Mouse (Mus musculus) kidney, embryonic 15.5 days (tissue): ENCODE results near the gene Ncoa6. TPM values are rescaled to one million over a fixed set of nuclear protein-coding genes. Genes with fewer than 3 reads are reported as not detected.

ENCODE experiments used
- ATAC-seq: fragments of 200-750 bp; cut with Nextera tagmentation; replicated peaks from 2 replicates; pipeline ENCODE4 v1.8.0; 2017; ENCODE audit warnings: moderate TSS enrichment; ENCODE audit not compliant: low FRiP score
- H3K27ac ChIP-seq: fragments of 300-500 bp; sonication (generic); 2 replicates; pipeline ENCODE4 v1.5.1; 2015; ENCODE audit warnings: mild to moderate bottlenecking, inconsistent platforms
- H3K27me3 ChIP-seq: fragments of 300-500 bp; sonication (generic); 2 replicates; pipeline ENCODE4 v1.6.1; 2015; ENCODE audit warnings: inconsistent platforms
- H3K36me3 ChIP-seq: fragments of 300-500 bp; sonication (generic); 2 replicates; pipeline ENCODE4 v1.6.1; 2015; ENCODE audit warnings: inconsistent platforms
- H3K4me1 ChIP-seq: fragments of 300-500 bp; sonication (generic); 2 replicates; pipeline ENCODE4 v1.6.1; 2015; ENCODE audit warnings: inconsistent platforms
- H3K4me2 ChIP-seq: fragments of 300-500 bp; sonication (generic); 2 replicates; pipeline ENCODE4 v1.6.1; 2015; ENCODE audit warnings: moderate library complexity, mild to moderate bottlenecking, inconsistent platforms
- H3K4me3 ChIP-seq: fragments of 300-500 bp; sonication (generic); replicated peaks from 2 replicates; pipeline ENCODE4 v1.5.1; 2015; ENCODE audit warnings: mild to moderate bottlenecking, inconsistent platforms
- H3K9ac ChIP-seq: fragments of 300-500 bp; sonication (generic); 2 replicates; pipeline ENCODE4 v1.6.1; 2015; ENCODE audit warnings: mild to moderate bottlenecking, inconsistent platforms
- H3K9me3 ChIP-seq: fragments of 300-500 bp; sonication (generic); replicated peaks from 2 replicates; pipeline ENCODE4 v1.6.1; 2016; ENCODE audit warnings: inconsistent platforms
- WGBS: fragments of 180-500 bp; shearing (Covaris S2); methylation state at CpG from one replicate; pipeline ENCODE4 v1.1.7; 2015; ENCODE audit warnings: mixed read lengths; 5-methylcytosine and 5-hydroxymethylcytosine counted together
- polyA plus RNA-seq: library from polyadenylated mRNA; unstranded; fragments of >200 nt; fragmentation: Nextera tagmentation; extraction: Ambion mirVana; gene quantifications from 2 replicates; pipeline ENCODE4 v1.2.1, GENCODE M21; 2015

The Ncoa6 gene
- polyA plus RNA-seq, 1 experiment from 2014 or later: 18.0 TPM

GRCm38 (mm10) chr2:155404635-155405034, 69.1 kb downstream of the Ncoa6 start:
- H3K27ac ChIP-seq: no peak overlapping the region
- no peak overlapping the region for H3K4me3 ChIP-seq
- peaks cover 83% of the 10 kb centered on the region for H3K36me3 ChIP-seq
- no peaks in the 10 kb centered on the region for H3K4me1 ChIP-seq
- no peaks in the 10 kb centered on the region for H3K9me3 ChIP-seq
- H3K27me3 ChIP-seq: no peaks in the 10 kb centered on the region
- ATAC-seq: no peak
- H3K4me2 ChIP-seq: no peak overlapping the region
- H3K9ac ChIP-seq: no peak overlapping the region
- 92% methylated on average over 1 of the region's 1 CpGs for WGBS

- Histone ChIP-seq H3K4me1 (no peaks in the 10 kb centered on the region), H3K27me3 (no peaks in the 10 kb centered on the region), H3K9ac (no peak overlapping the region), H3K4me3 (no peak overlapping the region), H3K36me3 (peaks cover 71% of the 10 kb centered on the region), H3K4me2 (no peak overlapping the region), H3K9me3 (no peaks in the 10 kb centered on the region), H3K27ac (no peak overlapping the region)
- WGBS: 96% methylated on average over 4 of the region's 4 CpGs
- ATAC-seq: no peak
Observed at GRCm38 (mm10) chr2:155401926-155402325, 71.8 kb downstream of the Ncoa6 start.

GRCm38 (mm10) chr2:155400276-155400675, 73.4 kb downstream of the Ncoa6 start:
- Histone ChIP-seq H3K9me3 (no peaks in the 10 kb centered on the region), H3K9ac (no peak overlapping the region), H3K36me3 (peaks cover 71% of the 10 kb centered on the region), H3K4me2 (no peak overlapping the region), H3K4me3 (no peak overlapping the region), H3K27me3 (no peaks in the 10 kb centered on the region), H3K27ac (no peak overlapping the region), H3K4me1 (no peaks in the 10 kb centered on the region)
- ATAC-seq: no peak

GRCm38 (mm10) chr2:155394586-155394985, 79.1 kb downstream of the Ncoa6 start:
- H3K27ac ChIP-seq: no peak overlapping the region
- H3K4me3 ChIP-seq: no peak overlapping the region
- H3K9me3 ChIP-seq: no peaks in the 10 kb centered on the region
- no peaks in the 10 kb centered on the region for H3K27me3 ChIP-seq
- H3K36me3 ChIP-seq: peaks cover 62% of the 10 kb centered on the region
- 82% methylated on average over 5 of the region's 5 CpGs for WGBS
- H3K4me1 ChIP-seq: no peaks in the 10 kb centered on the region
- no peak overlapping the region for H3K4me2 ChIP-seq
- no peak for ATAC-seq
- no peak overlapping the region for H3K9ac ChIP-seq

DNA sequence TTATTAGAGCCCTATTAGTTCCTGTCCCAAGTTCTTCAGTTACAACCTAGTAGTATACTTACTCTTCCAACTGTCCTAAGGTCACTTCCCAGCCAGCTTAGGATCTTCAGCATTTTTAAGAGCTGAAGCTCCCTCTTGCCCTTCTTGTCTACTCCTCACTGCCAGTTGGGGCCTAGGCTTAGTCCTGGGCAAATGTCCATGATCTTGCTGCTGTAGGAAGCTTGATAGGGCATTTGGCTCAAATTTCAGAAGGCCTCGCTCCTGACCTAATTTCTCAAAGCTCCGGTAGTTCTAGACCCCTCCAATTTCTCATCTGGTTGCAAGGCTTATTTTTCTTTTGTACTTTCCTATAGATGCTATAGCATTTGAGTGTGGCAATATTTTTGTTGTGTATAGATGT, 85.1 kb downstream of the Ncoa6 start:
- Histone ChIP-seq H3K4me1 (peaks cover 15% of the 10 kb centered on the region; the same call in 1 of the 2 replicates), H3K36me3 (peaks cover 49% of the 10 kb centered on the region)
- 79% methylated on average over 2 of the region's 2 CpGs for WGBS

GRCm38 (mm10) chr2:155387052-155387451, 86.6 kb downstream of the Ncoa6 start:
- H3K9ac ChIP-seq: no peak overlapping the region

More for the DNA sequence above, 85.1 kb downstream of the Ncoa6 start:
- ATAC-seq: no peak
- Histone ChIP-seq H3K4me3 (no peak overlapping the region), H3K4me2 (no peak overlapping the region), H3K27ac (no peak overlapping the region), H3K27me3 (no peaks in the 10 kb centered on the region), H3K9ac (no peak overlapping the region), H3K9me3 (no peaks in the 10 kb centered on the region)

DNA sequence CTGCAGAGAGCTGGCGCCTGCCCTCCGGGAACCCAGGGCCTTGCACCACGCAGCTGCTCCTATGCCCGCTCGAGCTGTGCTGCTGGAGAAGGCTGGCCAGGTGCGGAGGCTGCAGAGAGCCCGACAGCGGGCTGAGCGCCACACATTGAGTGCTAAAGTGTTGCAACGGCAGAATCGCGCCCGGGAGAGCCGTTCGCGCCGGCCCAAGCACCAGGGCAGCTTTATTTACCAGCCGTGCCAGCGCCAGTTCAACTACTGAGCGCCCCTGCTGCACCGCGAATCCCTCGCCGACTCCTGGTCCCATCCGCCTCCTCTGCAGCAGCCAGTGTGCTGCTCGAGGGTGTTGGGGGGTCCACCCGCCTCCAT, 87.2 kb downstream of the Ncoa6 start:
- Histone ChIP-seq H3K9ac (no peak overlapping the region), H3K4me1 (peaks cover 27% of the 10 kb centered on the region), H3K9me3 (no peaks in the 10 kb centered on the region), H3K4me2 (peak overlapping the region; percentile 27; the same call in 1 of the 2 replicates), H3K27me3 (no peaks in the 10 kb centered on the region), H3K4me3 (peak overlapping the region; percentile 6; the same call in 1 of the 2 replicates), H3K27ac (no peak overlapping the region), H3K36me3 (peaks cover 42% of the 10 kb centered on the region)
- 19% methylated on average over 27 of the region's 27 CpGs for WGBS
- no peak for ATAC-seq

More at GRCm38 (mm10) chr2:155387052-155387451, 86.6 kb downstream of the Ncoa6 start:
- no peaks in the 10 kb centered on the region for H3K27me3 ChIP-seq
- no peaks in the 10 kb centered on the region for H3K9me3 ChIP-seq
- no peak overlapping the region for H3K27ac ChIP-seq
- 59% methylated on average over 4 of the region's 4 CpGs for WGBS
- no peak overlapping the region for H3K4me3 ChIP-seq
- no peak for ATAC-seq
- no peak overlapping the region; the same call in 1 of the 2 replicates for H3K4me2 ChIP-seq
- peaks cover 27% of the 10 kb centered on the region for H3K4me1 ChIP-seq
- peaks cover 42% of the 10 kb centered on the region for H3K36me3 ChIP-seq

DNA sequence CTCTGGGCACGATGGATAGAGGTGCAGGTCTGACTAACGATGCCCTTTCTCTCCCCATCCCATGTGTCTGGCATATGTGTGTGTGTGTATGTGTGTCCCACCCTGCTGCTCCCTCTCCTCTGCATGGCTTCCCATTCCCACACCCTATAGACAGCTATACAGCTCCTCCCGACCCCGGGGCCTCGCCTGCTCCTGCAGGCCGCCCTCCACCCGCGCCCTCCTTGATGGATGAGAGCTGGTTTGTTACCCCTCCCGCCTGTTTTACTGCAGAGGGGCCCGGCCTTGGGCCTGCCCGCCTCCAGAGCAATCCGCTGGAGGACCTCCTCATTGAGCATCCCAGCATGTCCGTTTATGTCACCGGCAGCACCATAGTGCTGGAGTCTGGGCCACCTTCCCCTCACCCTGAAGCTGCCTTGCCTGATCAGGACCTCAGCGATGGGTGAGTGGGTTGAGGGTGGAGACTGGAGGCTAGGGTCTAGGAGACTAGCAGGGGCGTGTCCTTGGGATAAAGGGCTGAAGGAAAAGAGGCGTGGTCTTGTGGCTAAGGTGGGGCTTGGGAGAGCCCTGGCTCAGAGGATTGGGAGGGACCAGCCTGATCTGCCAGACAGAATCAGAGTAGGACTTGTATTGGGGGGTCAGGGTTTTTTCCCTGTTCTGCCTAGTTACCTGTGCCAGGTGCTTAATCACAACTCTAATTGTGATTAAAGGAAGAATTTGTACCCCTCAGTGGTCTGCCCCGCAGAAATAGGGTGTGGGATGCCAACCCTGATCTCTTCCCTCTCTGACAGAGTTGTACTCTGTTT, 87.8 kb downstream of the Ncoa6 start:
- peaks cover 31% of the 10 kb centered on the region for H3K4me1 ChIP-seq
- peaks cover 36% of the 10 kb centered on the region for H3K36me3 ChIP-seq
- WGBS: 47% methylated on average over 17 of the region's 18 CpGs
- H3K9ac ChIP-seq: no peak overlapping the region
- H3K4me3 ChIP-seq: 0 out of 2 replicates have a peak overlapping the region, but pooled peaks have one; percentile 6
- ATAC-seq: no peak
- no peaks in the 10 kb centered on the region for H3K9me3 ChIP-seq
- H3K27ac ChIP-seq: no peak overlapping the region
- H3K27me3 ChIP-seq: peaks cover under 1% of the 10 kb centered on the region
- no peak overlapping the region for H3K4me2 ChIP-seq

GRCm38 (mm10) chr2:155385090-155385489, 88.6 kb downstream of the Ncoa6 start:
- Histone ChIP-seq H3K4me3 (no peak overlapping the region), H3K9ac (no peak overlapping the region), H3K9me3 (no peaks in the 10 kb centered on the region), H3K27me3 (peaks cover 9% of the 10 kb centered on the region), H3K36me3 (peaks cover 29% of the 10 kb centered on the region), H3K4me2 (no peak overlapping the region), H3K27ac (no peak overlapping the region), H3K4me1 (peaks cover 39% of the 10 kb centered on the region)
- WGBS: 31% methylated on average over 7 of the region's 7 CpGs
- ATAC-seq: no peak

DNA sequence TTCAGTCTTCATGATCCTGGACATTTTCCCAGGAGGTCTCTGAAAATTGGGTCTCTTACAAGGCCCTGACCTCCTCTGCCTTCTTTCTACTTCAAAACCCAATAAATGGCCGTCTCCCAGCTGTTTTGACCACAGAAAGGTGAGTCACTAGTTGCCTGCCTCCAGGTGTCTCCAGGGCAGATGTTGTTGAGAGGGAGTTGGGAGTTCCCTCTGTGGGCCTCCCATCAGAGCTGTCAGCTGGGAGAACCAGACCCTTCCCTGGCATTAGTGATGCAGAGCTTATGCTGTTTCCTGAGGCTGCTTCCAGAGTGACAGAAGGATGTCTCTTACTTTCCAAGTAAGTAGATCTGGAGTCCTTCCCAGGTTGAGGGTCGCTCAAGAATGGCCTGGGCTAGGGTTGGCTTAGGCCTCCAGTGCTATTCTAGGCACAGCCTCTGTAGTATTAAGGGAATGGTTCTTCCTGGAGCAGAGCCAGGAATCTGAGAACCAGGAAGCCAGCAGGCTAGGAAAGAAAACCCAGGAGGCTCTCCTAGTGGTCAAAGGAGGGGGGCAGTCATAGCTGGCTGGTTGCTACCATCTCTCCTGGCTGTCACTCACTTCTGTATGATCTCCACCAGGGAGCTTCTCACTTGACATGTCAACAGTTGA, 90.8 kb downstream of the Ncoa6 start:
- peaks cover 42% of the 10 kb centered on the region for H3K4me1 ChIP-seq

DNA sequence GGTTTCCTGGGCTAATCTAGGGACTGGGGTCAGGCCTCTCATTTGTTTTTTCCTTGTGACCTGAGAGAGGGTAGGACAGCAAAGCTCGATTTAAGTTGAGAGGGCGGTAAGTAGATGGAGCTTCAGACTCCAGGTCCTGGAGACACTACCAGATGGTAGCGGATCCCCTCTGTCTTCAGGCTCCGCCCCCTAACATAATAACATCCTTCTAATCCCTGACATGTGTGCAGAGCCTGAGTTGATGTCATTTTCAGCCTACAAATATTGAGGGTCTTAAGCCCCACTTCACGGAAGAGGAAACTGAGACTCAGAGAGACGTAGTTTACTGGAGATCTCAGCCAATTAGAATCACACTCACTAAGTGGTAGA, 91.4 kb downstream of the Ncoa6 start:
- ATAC-seq: peak; percentile 20
- Histone ChIP-seq H3K27me3 (peaks cover 13% of the 10 kb centered on the region), H3K27ac (peak overlapping the region; percentile 94), H3K36me3 (peaks cover 4% of the 10 kb centered on the region), H3K4me3 (peak overlapping the region; percentile 66), H3K4me1 (peaks cover 42% of the 10 kb centered on the region), H3K4me2 (peak overlapping the region; percentile 90), H3K9ac (peak overlapping the region; percentile 75), H3K9me3 (no peaks in the 10 kb centered on the region)
- WGBS: 28% methylated on average over 6 of the region's 6 CpGs

More for the DNA sequence above, 90.8 kb downstream of the Ncoa6 start:
- peak overlapping the region; percentile 94; the same call in 1 of the 2 replicates for H3K27ac ChIP-seq
- ATAC-seq: no peak
- no peaks in the 10 kb centered on the region for H3K9me3 ChIP-seq
- peaks cover 13% of the 10 kb centered on the region for H3K27me3 ChIP-seq
- peaks cover 9% of the 10 kb centered on the region for H3K36me3 ChIP-seq
- peak overlapping the region; percentile 90 for H3K4me2 ChIP-seq
- peak overlapping the region; percentile 66 for H3K4me3 ChIP-seq
- WGBS: 71% methylated on average over 2 of the region's 2 CpGs
- H3K9ac ChIP-seq: peak overlapping the region; percentile 75; the same call in 1 of the 2 replicates

DNA sequence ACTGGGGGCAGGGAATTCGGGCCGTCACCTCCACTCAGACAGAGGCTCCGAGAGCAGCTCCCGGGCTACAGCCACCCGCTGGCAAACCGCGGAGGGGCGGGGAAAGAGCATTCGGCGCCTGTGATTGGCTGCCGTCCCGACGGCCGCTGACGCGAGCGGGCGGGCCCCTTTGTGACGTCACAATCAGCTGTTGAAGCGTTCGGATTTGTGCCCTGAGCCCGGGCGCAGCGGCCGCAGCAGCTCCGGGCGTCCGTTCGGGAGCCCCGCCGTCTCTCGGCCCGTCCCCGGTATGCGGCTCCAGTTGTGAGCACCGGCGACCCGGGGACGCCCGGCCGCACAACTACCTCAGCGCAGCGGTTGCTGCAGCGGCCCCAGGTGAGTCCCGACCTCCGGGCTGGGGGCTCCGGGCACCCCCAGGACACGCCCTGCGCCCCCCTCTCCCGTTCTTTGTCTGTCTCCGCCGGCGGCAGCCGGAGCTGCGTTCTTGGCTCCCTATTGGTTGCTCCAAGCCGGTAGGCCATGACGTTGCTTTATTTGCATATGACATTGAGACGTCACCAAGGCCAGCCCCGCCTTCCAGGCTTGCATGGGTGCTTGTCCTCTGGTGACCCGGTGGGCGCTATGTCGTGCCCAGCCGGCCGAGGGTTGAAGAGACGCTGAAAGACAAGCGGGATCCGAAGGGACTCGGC, 91.9 kb downstream of the Ncoa6 start:
- H3K4me1 ChIP-seq: peaks cover 39% of the 10 kb centered on the region
- peak overlapping the region; percentile 66 for H3K4me3 ChIP-seq
- H3K9me3 ChIP-seq: no peaks in the 10 kb centered on the region
- ATAC-seq: peak; percentile 93
- H3K4me2 ChIP-seq: peak overlapping the region; percentile 90
- H3K27me3 ChIP-seq: peaks cover 13% of the 10 kb centered on the region
- WGBS: under 1% methylated on average over 67 of the region's 68 CpGs
- peak overlapping the region; percentile 75 for H3K9ac ChIP-seq
- no peaks in the 10 kb centered on the region for H3K36me3 ChIP-seq
- H3K27ac ChIP-seq: peak overlapping the region; percentile 94
